Mouse (Mus musculus) stomach, postnatal 0 days (tissue): ENCODE data around the gene Hsd3b7.

Experiments
- CTCF ChIP-seq: IDR thresholded peaks from 2 replicates; pipeline ENCODE4 v1.5.1; 2016; ENCODE audit warnings: antibody characterized with exemption, low read depth, mild to moderate bottlenecking, moderate library complexity
- EP300 ChIP-seq: optimal IDR thresholded peaks from 2 replicates; pipeline ENCODE3; 2016; ENCODE audit warnings: antibody characterized with exemption

GRCm38 (mm10) chr7:127777474-127778266, 22.7 kb upstream of the Hsd3b7 start:
- TF ChIP-seq CTCF (0 out of 2 replicates have a peak, but pooled peaks have one; percentile 2), EP300 (no peak)
